Mouse (Mus musculus): ENCODE data around the gene Plk4.
"Not testable (repeated sequence)": the region's sequence is repeated elsewhere in the genome, so short reads cannot be mapped to it uniquely, and the experiment has no call there.

The Plk4 gene

GRCm38 (mm10) chr3:40799530-40800372, at the start of gene Plk4:
Gene Plk4 (plus strand): TSS chr3:40800019.
- peak; percentile 98 for DNase-seq (ENCODE audit: low read depth, low spot score)

GRCm38 (mm10) chr3:40760746-40761145, 39.1 kb upstream of the Plk4 start:
- peak; percentile 3 for DNase-seq (ENCODE audit: low read depth, low spot score)

- DNase-seq (ENCODE audit: low read depth, low spot score) = peak; percentile 8
Measured at GRCm38 (mm10) chr3:40761312-40761711, 38.5 kb upstream of the Plk4 start.

- no peak for DNase-seq (ENCODE audit: low read depth, low spot score)
Measured at GRCm38 (mm10) chr3:40793783-40794182, 6.0 kb upstream of the Plk4 start.

- no peak for DNase-seq (ENCODE audit: low read depth, low spot score)
Measured at GRCm38 (mm10) chr3:40798054-40798453, 1.8 kb upstream of the Plk4 start.

GRCm38 (mm10) chr3:40798500-40798899, 1.3 kb upstream of the Plk4 start:
- peak; percentile 85 for DNase-seq (ENCODE audit: low read depth, low spot score)

GRCm38 (mm10) chr3:40800373-40800823, 579 bp downstream of the Plk4 start:
- peak; percentile 69 for DNase-seq (ENCODE audit: low read depth, low spot score)

- DNase-seq (ENCODE audit: low read depth, low spot score) = no peak
Measured at GRCm38 (mm10) chr3:40806871-40807270, 7.1 kb downstream of the Plk4 start.

- DNase-seq (ENCODE audit: low read depth, low spot score) = no peak
Measured at GRCm38 (mm10) chr3:40808686-40809085, 8.9 kb downstream of the Plk4 start.

GRCm38 (mm10) chr3:40809894-40810293, 10.1 kb downstream of the Plk4 start:
- DNase-seq (ENCODE audit: low read depth, low spot score) = no peak

GRCm38 (mm10) chr3:40813275-40813674, 13.5 kb downstream of the Plk4 start:
- no peak for DNase-seq (ENCODE audit: low read depth, low spot score)

- DNase-seq (ENCODE audit: low read depth, low spot score) = not testable (repeated sequence)
Measured at GRCm38 (mm10) chr3:40845521-40845920, 45.7 kb downstream of the Plk4 start.

- DNase-seq (ENCODE audit: low read depth, low spot score) = peak; percentile 98
Measured at GRCm38 (mm10) chr3:40846473-40846956, 46.7 kb downstream of the Plk4 start, which contains the start of gene Mfsd8. Gene Mfsd8 (minus strand): TSS chr3:40846886.

GRCm38 (mm10) chr3:40846957-40847017, 47.0 kb downstream of the Plk4 start, which contains the start of gene Abhd18:
Gene Abhd18 (plus strand): TSS chr3:40846970.
- not testable (repeated sequence) for DNase-seq (ENCODE audit: low read depth, low spot score)

GRCm38 (mm10) chr3:40847018-40847417, 47.2 kb downstream of the Plk4 start:
- peak; percentile 65 for DNase-seq (ENCODE audit: low read depth, low spot score)

GRCm38 (mm10) chr3:40847936-40848335, 48.1 kb downstream of the Plk4 start:
- not testable (repeated sequence) for DNase-seq (ENCODE audit: low read depth, low spot score)

- peak; percentile 15 for DNase-seq (ENCODE audit: low read depth, low spot score)
Measured at GRCm38 (mm10) chr3:40853123-40853738, 53.4 kb downstream of the Plk4 start.

Data from CD4-positive, CD25-positive, alpha-beta regulatory T cell, adult 2 months (primary cell).